Mouse (Mus musculus): Measurements from ENCODE around the gene Cacna1a.

DNA sequence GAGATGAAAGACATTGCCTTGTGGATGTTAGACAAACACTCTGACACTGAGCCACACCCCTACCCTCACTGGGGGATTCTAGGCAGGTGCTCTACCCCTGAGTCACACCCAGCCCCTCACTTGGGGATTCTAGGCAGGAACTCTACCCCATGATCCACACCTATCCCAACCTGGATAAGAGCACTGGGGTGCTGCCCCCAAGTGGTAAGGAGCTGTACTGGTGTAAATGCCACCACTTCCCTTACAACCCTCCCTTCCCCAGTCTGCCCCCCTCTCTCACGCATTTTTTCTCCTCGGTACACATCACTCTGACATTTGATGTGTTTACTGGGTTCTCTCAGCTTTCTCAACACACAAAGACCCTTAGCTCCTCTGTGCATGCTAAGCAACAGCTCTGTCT lies 125.5 kb downstream of the Cacna1a start:
- TF ChIP-seq GATA1 (IDR thresholded peaks at IDR 0.05; ENCODE audit: borderline replicate concordance, low read length) (no peak), FLI1 (IDR thresholded peaks at IDR 0.05; ENCODE audit: low read length) (no peak)
